ENCODE assay signal across 8 mouse cellular contexts in genomic region chr3:121489462-121490118, GRCm38 (mm10). TPM values are rescaled to one million over a fixed set of nuclear protein-coding genes. Genes with fewer than 3 reads are reported as not detected.
DNase-seq lines count a peak whose midpoint lies in the region; ATAC-seq lines count a peak whose summit lies in the region.

No protein-coding gene starts in this region.

- no peak overlapping the region for H3K9ac ChIP-seq in heart, embryonic 12.5 days
- no peak overlapping the region for H3K9ac ChIP-seq in embryonic facial prominence, embryonic 11.5 days (replicated peaks; ENCODE audit: low read length)
- H3K9ac ChIP-seq in kidney, embryonic 15.5 days = no peak overlapping the region
- no peak overlapping the region for H3K9ac ChIP-seq in midbrain, embryonic 11.5 days (ENCODE audit: low read length)
- H3K9ac ChIP-seq in intestine, embryonic 16.5 days (ENCODE audit: low read depth, low read length) = no peak overlapping the region
- H3K9ac ChIP-seq in liver, embryonic 11.5 days (ENCODE audit: low read depth, low read length) = no peak overlapping the region

- H3K27me3 ChIP-seq in heart, embryonic 12.5 days (replicated peaks) = no peaks in the 10 kb centered on the region
- H3K27me3 ChIP-seq in heart, embryonic 10.5 days (ENCODE audit: insufficient read depth, poor library complexity, severe bottlenecking) = no peaks in the 10 kb centered on the region
- H3K27me3 ChIP-seq in embryonic facial prominence, embryonic 11.5 days (ENCODE audit: control insufficient read depth, insufficient read depth, low read length) = no peaks in the 10 kb centered on the region
- H3K27me3 ChIP-seq in kidney, embryonic 15.5 days = no peaks in the 10 kb centered on the region
- no peaks in the 10 kb centered on the region for H3K27me3 ChIP-seq in midbrain, embryonic 11.5 days (ENCODE audit: control insufficient read depth, insufficient read depth, low read length)
- H3K27me3 ChIP-seq in intestine, embryonic 16.5 days (replicated peaks; ENCODE audit: control insufficient read depth, insufficient read depth, low read length) = no peaks in the 10 kb centered on the region
- H3K27me3 ChIP-seq in liver, embryonic 11.5 days (replicated peaks; ENCODE audit: control insufficient read depth, insufficient read depth, low read length) = no peaks in the 10 kb centered on the region

- WGBS in heart, embryonic 12.5 days = 72% methylated on average over 12 of the region's 12 CpGs
- WGBS in heart, embryonic 10.5 days = 80% methylated on average over 12 of the region's 12 CpGs
- 61% methylated on average over 12 of the region's 12 CpGs for WGBS in embryonic facial prominence, embryonic 11.5 days
- 64% methylated on average over 12 of the region's 12 CpGs for WGBS in kidney, embryonic 15.5 days
- WGBS in midbrain, embryonic 11.5 days = 64% methylated on average over 12 of the region's 12 CpGs
- 70% methylated on average over 12 of the region's 12 CpGs for WGBS in intestine, embryonic 16.5 days
- 79% methylated on average over 12 of the region's 12 CpGs for WGBS in liver, embryonic 11.5 days

- no peak overlapping the region for H3K4me2 ChIP-seq in heart, embryonic 12.5 days
- no peak overlapping the region for H3K4me2 ChIP-seq in embryonic facial prominence, embryonic 11.5 days (ENCODE audit: low read depth, low read length)
- no peak overlapping the region for H3K4me2 ChIP-seq in kidney, embryonic 15.5 days
- H3K4me2 ChIP-seq in midbrain, embryonic 11.5 days = no peak overlapping the region
- H3K4me2 ChIP-seq in intestine, embryonic 16.5 days (ENCODE audit: low read depth, low read length) = no peak overlapping the region
- H3K4me2 ChIP-seq in liver, embryonic 11.5 days = no peak overlapping the region

- peak overlapping the region; percentile 5; the same call in 1 of the 2 replicates for H3K27ac ChIP-seq in heart, embryonic 12.5 days (ENCODE audit: poor library complexity, severe bottlenecking)
- H3K27ac ChIP-seq in heart, embryonic 10.5 days = no peak overlapping the region; the same call in 1 of the 2 replicates
- H3K27ac ChIP-seq in embryonic facial prominence, embryonic 11.5 days (replicated peaks; ENCODE audit: low read depth, low read length) = no peak overlapping the region
- peak overlapping the region; percentile 49 for H3K27ac ChIP-seq in kidney, embryonic 15.5 days
- no peak overlapping the region for H3K27ac ChIP-seq in midbrain, embryonic 11.5 days (ENCODE audit: low read depth, low read length)
- no peak overlapping the region for H3K27ac ChIP-seq in intestine, embryonic 16.5 days (ENCODE audit: low read length)
- H3K27ac ChIP-seq in liver, embryonic 11.5 days (ENCODE audit: low read depth, low read length) = no peak overlapping the region

- ATAC-seq in heart, embryonic 12.5 days (ENCODE audit: insufficient number of reproducible peaks, low FRiP score) = no peak
- ATAC-seq in embryonic facial prominence, embryonic 11.5 days (replicated peaks; ENCODE audit: insufficient number of reproducible peaks, low FRiP score, low TSS enrichment, low read depth) = no peak
- ATAC-seq in kidney, embryonic 15.5 days (replicated peaks; ENCODE audit: low FRiP score) = no peak; the same call in 1 of the 2 replicates
- 0 out of 2 replicates have a peak, but pooled peaks have one; percentile 36 for ATAC-seq in midbrain, embryonic 11.5 days (ENCODE audit: low FRiP score)
- ATAC-seq in intestine, embryonic 16.5 days = no peak
- no peak for ATAC-seq in liver, embryonic 11.5 days (replicated peaks; ENCODE audit: low FRiP score)

- H3K36me3 ChIP-seq in heart, embryonic 12.5 days = no peaks in the 10 kb centered on the region
- no peaks in the 10 kb centered on the region for H3K36me3 ChIP-seq in heart, embryonic 10.5 days
- H3K36me3 ChIP-seq in embryonic facial prominence, embryonic 11.5 days (replicated peaks; ENCODE audit: control insufficient read depth, insufficient read depth, low read depth, low read length) = no peaks in the 10 kb centered on the region
- H3K36me3 ChIP-seq in kidney, embryonic 15.5 days = no peaks in the 10 kb centered on the region
- H3K36me3 ChIP-seq in midbrain, embryonic 11.5 days (ENCODE audit: control insufficient read depth, insufficient read depth, low read length) = no peaks in the 10 kb centered on the region
- no peaks in the 10 kb centered on the region for H3K36me3 ChIP-seq in intestine, embryonic 16.5 days (ENCODE audit: control insufficient read depth, insufficient read depth, low read length)
- H3K36me3 ChIP-seq in liver, embryonic 11.5 days (ENCODE audit: control insufficient read depth, insufficient read depth, low read length) = no peaks in the 10 kb centered on the region

- H3K9me3 ChIP-seq in heart, embryonic 12.5 days (replicated peaks) = no peaks in the 10 kb centered on the region
- no peaks in the 10 kb centered on the region for H3K9me3 ChIP-seq in heart, embryonic 10.5 days
- no peaks in the 10 kb centered on the region for H3K9me3 ChIP-seq in embryonic facial prominence, embryonic 11.5 days (replicated peaks; ENCODE audit: control insufficient read depth, low read length)
- H3K9me3 ChIP-seq in kidney, embryonic 15.5 days (replicated peaks) = no peaks in the 10 kb centered on the region
- no peaks in the 10 kb centered on the region for H3K9me3 ChIP-seq in midbrain, embryonic 11.5 days (ENCODE audit: control insufficient read depth, low read length)
- H3K9me3 ChIP-seq in intestine, embryonic 16.5 days (ENCODE audit: control insufficient read depth, low read length) = no peaks in the 10 kb centered on the region
- H3K9me3 ChIP-seq in liver, embryonic 11.5 days (ENCODE audit: control insufficient read depth, low read length) = no peaks in the 10 kb centered on the region

- no peak for DNase-seq in heart, embryonic 10.5 days (ENCODE audit: low spot score)
- peak; percentile 26 for DNase-seq in embryonic facial prominence, embryonic 11.5 days (ENCODE audit: low spot score)
- DNase-seq in midbrain, embryonic 11.5 days (ENCODE audit: low spot score, missing footprints) = no peak
- no peak for DNase-seq in liver, embryonic 11.5 days (ENCODE audit: low spot score)
- no peak for DNase-seq in testis, postnatal 14 days (ENCODE audit: low spot score)

- H3K4me3 ChIP-seq in heart, embryonic 12.5 days = no peak overlapping the region
- H3K4me3 ChIP-seq in heart, embryonic 10.5 days = no peak overlapping the region
- no peak overlapping the region for H3K4me3 ChIP-seq in embryonic facial prominence, embryonic 11.5 days (ENCODE audit: low read depth, low read length)
- H3K4me3 ChIP-seq in kidney, embryonic 15.5 days (replicated peaks) = no peak overlapping the region
- no peak overlapping the region for H3K4me3 ChIP-seq in midbrain, embryonic 11.5 days (ENCODE audit: low read depth, low read length)
- no peak overlapping the region for H3K4me3 ChIP-seq in intestine, embryonic 16.5 days (ENCODE audit: low read length)
- H3K4me3 ChIP-seq in liver, embryonic 11.5 days (ENCODE audit: low read depth, low read length) = no peak overlapping the region

- peaks cover 33% of the 10 kb centered on the region for H3K4me1 ChIP-seq in heart, embryonic 12.5 days (replicated peaks)
- H3K4me1 ChIP-seq in heart, embryonic 10.5 days = peaks cover 20% of the 10 kb centered on the region
- no peaks in the 10 kb centered on the region for H3K4me1 ChIP-seq in embryonic facial prominence, embryonic 11.5 days (ENCODE audit: control insufficient read depth, insufficient read depth, low read length)
- peaks cover 23% of the 10 kb centered on the region for H3K4me1 ChIP-seq in kidney, embryonic 15.5 days
- H3K4me1 ChIP-seq in midbrain, embryonic 11.5 days (ENCODE audit: control insufficient read depth, insufficient read depth, low read length) = peaks cover 7% of the 10 kb centered on the region
- H3K4me1 ChIP-seq in intestine, embryonic 16.5 days (ENCODE audit: control insufficient read depth, insufficient read depth, low read length) = peaks cover 4% of the 10 kb centered on the region; the same call in 1 of the 2 replicates
- no peaks in the 10 kb centered on the region for H3K4me1 ChIP-seq in liver, embryonic 11.5 days (replicated peaks; ENCODE audit: control insufficient read depth, insufficient read depth, low read length)

RNA-seq across cellular contexts. Expression of gene Slc44a3, which starts 42.6 kb away (rescaled TPM):
- polyA plus RNA-seq in heart, embryonic 12.5 days (2016; fragmentation: Nextera tagmentation; extraction: Ambion mirVana) = 0.55 and 1.1 TPM in 2 replicates
- polyA plus RNA-seq in heart, embryonic 10.5 days (2016; fragmentation: Nextera tagmentation; extraction: Ambion mirVana) = 1.1 and 1.3 TPM in 2 replicates
- 0.32 and 0.67 TPM in 2 replicates for polyA plus RNA-seq in embryonic facial prominence, embryonic 11.5 days (2014; fragmentation: Nextera tagmentation; extraction: Ambion mirVana)
- 7.2 and 10.1 TPM in 2 replicates for polyA plus RNA-seq in kidney, embryonic 15.5 days (2015; fragmentation: Nextera tagmentation; extraction: Ambion mirVana)
- 0.34 and 0.38 TPM in 2 replicates for polyA plus RNA-seq in midbrain, embryonic 11.5 days (2014; fragmentation: Nextera tagmentation; extraction: Ambion mirVana)
- polyA plus RNA-seq in intestine, embryonic 16.5 days (2015; fragmentation: Nextera tagmentation; extraction: Ambion mirVana) = 54.1 and 54.9 TPM in 2 replicates
- 1.7 and 2.0 TPM in 2 replicates for polyA plus RNA-seq in liver, embryonic 11.5 days (2014; fragmentation: Nextera tagmentation; extraction: Ambion mirVana)

Comparison
In these comparisons a context has a peak if more than half of its experiments do, and no peak if none do; other contexts are left out.
1. H3K27ac ChIP-seq: peak in heart, embryonic 12.5 days (single experiment) and kidney, embryonic 15.5 days (single experiment); none in heart, embryonic 10.5 days (single experiment), embryonic facial prominence, embryonic 11.5 days (single experiment), midbrain, embryonic 11.5 days (single experiment), intestine, embryonic 16.5 days (single experiment) and liver, embryonic 11.5 days (single experiment).